Mouse (Mus musculus) kidney, adult 2 months (tissue): Measurements from ENCODE around the gene Olfm1.

Experiments
- CTCF ChIP-seq: fragments of 200-500 bp; conservative IDR thresholded peaks from 2 replicates; pipeline ENCODE4 v1.5.1; 2011; ENCODE audit warnings: low read depth, mild to moderate bottlenecking, control low read depth, low read length, moderate library complexity, mixed read lengths; ENCODE audit not compliant: insufficient read depth, insufficient read length
- POLR2A ChIP-seq: fragments of 200-500 bp; IDR thresholded peaks from one replicate; pipeline ENCODE4 v1.6.1; 2011; ENCODE audit warnings: low read depth, low read length, control low read depth

GRCm38 (mm10) chr2:28205870-28206421 lies 13.2 kb downstream of the Olfm1 start:
- TF ChIP-seq CTCF, result no peak
- TF ChIP-seq POLR2A, result no peak
